Mouse (Mus musculus): ENCODE results near the gene Spa17.

DNA sequence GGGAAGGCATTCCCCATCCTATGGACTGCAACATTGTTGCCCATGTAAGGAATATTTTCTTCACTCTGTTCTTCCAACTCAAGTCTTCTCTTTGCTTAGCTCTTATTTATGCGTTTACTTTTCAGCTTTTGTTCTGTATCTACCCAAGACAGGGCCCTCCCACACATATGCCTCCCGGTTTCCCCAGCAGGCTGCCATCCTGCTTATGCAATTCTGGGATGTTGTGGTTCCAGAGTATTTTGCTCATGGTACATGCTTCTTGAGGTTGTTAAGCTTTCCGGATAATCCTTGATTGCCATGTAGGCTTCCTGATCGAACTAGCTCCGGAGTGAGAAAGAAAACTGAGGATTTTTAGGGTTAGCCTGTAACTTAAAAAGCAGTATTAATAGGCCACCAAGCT lies 1.7 kb upstream of the Spa17 start:
- TF ChIP-seq CTCF (IDR thresholded peaks at IDR 0.05; ENCODE audit: borderline replicate concordance, control insufficient read depth, extremely low read depth, insufficient read depth, low read length, poor library complexity): no peak
- TF ChIP-seq POLR2A (IDR thresholded peaks at IDR 0.05; ENCODE audit: control insufficient read depth, extremely low read depth, insufficient read depth, low read length, poor library complexity): no peak
